Mouse (Mus musculus): ENCODE data around the gene Nav3.
A peak's percentile ranks its signal among the peaks of the same experiment; 100 is the strongest.

The Nav3 gene

DNA sequence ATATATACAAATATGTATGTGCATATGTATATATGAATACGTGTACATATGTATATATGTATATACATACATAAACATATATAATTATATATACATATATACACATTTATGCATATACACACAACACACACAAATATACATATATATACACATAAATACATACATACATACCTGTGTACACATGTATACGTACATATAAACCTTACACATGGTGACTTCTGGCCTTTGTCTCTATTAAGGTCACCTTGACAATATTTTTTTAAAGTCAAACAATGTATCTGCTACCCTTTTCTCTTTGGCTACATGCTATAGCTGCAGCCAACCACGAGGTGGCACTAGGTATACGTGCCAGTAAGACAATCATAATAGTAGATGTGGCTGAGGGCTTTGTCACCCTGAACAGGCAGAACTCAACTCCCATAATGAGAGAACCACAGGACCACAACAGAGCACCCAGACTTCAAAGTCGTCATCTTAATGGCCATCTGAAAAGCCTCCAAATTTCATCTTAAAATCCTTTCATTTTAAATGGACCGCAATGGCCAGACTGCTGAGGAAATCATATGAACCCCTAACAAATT, 535.3 kb downstream of the Nav3 start:
- DNase-seq (ENCODE audit: low spot score in 2 of 2) = peak; percentile 37 to 57

GRCm38 (mm10) chr10:109919515-109919914, 536.5 kb downstream of the Nav3 start:
- DNase-seq (ENCODE audit: low spot score in 2 of 2) = no peak

DNA sequence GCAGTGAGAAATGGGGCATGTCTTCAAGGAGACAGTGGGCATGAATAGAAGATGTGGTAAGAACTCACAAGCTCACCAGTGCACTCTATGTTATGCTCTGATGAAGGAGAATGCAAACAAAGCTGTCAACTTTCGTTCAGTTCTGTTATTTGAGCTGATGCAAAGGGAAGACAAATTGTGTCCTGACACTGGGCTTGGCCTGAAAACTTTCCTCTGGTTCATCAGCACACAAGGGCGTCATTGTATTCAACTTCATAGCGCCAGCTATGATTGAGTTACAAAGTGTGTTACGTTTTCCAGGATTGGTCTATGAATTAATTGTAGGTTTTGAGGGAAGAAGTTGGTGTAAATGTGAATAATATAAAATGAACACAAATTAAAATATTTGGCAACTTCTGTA, 548.8 kb downstream of the Nav3 start:
- DNase-seq (ENCODE audit: low spot score in 2 of 2) = no peak

- no peak for DNase-seq (ENCODE audit: low spot score in 2 of 2)
Observed at GRCm38 (mm10) chr10:109906413-109906785, 549.6 kb downstream of the Nav3 start.

- no peak for DNase-seq (ENCODE audit: low spot score in 2 of 2)
Observed at GRCm38 (mm10) chr10:109905649-109906412, 550.2 kb downstream of the Nav3 start.

DNA sequence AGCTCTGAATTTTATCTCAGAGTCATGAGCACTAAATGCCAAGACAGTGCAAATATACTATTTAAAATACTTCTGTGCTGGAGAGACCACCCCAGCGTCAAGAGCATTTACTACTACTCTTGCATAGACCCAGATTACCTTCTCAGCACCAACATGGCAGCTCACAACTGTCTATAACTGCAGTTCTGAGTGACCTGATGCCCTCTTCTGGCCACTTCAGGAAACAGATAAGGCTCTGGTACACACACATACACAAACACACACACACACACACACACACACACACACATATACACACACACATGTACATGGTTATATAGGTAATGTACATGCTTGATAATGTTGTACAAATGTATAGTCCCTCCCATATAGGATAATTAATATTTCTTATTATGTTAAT, 551.2 kb downstream of the Nav3 start:
- DNase-seq (ENCODE audit: low spot score in 2 of 2) = no peak

DNA sequence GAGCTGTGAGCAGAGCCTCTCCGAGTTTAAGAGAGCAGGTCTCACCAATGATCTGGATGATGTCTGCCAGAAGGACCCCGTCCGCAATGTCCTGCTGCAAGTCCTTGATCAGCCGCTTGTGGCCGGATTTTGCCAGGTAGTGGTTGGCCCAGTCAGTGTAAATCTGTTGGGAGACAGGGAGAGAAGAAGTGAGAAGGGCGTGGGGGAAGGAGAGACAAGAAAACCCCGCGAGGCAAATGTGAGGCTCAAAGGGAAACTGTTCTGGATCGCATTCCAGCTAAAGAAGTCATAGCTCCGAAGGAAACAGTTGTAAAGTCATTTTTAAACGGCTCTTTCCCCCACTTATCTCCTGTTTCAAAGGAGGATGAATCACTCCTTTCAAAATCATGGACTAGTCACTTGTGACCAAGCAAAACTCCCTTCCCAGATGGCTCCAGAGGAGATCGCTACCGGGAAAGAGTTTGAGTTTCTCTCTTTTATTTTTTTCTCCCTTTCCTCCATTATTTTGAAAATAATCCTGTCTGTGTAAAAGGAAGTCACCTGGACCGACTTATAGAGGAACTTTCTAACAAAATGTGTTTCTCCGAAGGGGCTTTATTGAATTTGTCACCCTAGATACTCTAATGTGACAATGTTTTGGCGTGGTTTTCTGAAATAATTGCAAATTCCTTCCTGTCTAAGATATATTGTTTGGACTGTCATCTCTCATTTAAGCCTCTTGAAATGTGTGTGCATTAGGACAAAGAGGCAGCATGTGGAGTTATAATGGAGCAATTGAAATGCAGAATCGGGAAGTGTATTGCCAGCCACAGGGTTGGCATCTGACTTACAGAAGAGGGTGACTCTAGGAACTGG, 552.1 kb downstream of the Nav3 start:
- DNase-seq (ENCODE audit: low spot score in 2 of 2) = no peak

DNA sequence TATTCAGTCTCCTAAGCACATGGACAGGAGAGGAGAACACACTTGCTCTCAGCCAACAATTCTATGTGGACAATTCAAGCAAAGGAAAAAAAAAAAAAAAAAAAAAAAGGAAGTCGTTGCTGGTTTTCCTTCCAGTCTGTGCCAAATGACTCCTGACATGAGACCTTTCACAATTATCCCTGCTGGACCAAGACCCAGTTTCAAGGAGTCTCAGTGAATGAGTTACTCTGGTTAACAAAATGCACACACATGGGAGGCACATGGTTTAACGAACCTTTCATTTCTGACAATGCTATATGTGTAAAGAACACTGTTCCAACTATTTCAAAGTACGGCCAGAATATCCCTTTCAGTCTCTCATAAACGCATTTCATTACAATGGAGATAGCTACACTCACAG, 552.8 kb downstream of the Nav3 start:
- DNase-seq (ENCODE audit: low spot score in 2 of 2) = no peak

GRCm38 (mm10) chr10:109889171-109889475, 566.9 kb downstream of the Nav3 start:
- no peak for DNase-seq (ENCODE audit: low spot score in 2 of 2)

DNA sequence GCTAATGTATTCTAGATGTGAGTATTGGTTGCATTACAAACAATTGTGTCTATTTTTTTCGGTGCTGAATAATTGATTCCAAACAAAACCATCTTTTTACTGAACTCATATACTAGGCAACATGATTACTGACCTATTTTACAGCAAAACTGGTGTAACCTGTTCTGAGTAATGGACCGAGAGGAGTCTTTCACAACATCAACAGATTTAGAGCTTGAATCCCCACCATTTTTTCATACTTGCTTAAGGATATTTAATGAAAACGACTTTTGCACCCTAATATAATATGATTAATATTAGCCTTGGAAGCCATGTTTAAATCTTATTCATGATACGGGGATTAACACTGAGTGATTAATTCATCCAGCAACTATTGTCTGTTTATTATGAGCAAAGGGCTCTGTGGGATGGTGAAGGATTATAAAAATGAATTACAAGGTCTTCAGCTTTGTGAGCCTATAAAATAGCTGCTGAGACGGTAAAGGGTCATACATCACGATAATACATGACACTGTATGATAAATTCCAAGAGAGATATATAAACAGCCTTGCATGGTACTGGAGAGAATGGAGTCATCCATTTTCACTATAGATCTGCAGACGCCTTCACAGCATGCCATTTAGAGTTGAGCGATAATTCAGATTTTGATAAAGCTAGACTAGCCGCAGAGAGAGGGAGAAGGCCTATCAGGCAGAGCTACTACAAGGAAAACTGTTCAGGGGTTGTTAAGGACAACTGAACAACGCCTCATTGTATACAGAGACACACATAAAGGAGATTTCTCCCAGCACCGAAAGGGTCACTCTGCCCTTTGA, 567.4 kb downstream of the Nav3 start:
- no peak for DNase-seq (ENCODE audit: low spot score in 2 of 2)

DNA sequence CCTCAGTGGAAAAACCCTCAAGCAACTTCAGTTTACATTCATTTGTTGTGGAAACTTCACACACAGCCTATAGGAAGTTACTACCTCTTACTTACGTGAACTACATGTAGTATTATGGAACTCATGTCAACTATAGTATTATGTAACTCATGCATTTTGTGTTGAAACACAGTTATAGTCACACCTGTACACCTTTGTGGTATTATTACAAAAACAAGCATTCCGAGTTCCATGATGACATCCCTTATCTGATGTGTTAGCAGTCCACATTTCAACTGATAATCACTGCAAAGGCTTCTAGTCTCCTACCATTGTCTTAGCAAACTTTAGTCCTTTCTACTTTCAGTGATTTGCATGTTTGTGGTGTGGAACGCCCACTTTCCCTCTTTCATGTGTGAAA, 568.8 kb downstream of the Nav3 start:
- no peak for DNase-seq (ENCODE audit: low spot score in 2 of 2)

DNA sequence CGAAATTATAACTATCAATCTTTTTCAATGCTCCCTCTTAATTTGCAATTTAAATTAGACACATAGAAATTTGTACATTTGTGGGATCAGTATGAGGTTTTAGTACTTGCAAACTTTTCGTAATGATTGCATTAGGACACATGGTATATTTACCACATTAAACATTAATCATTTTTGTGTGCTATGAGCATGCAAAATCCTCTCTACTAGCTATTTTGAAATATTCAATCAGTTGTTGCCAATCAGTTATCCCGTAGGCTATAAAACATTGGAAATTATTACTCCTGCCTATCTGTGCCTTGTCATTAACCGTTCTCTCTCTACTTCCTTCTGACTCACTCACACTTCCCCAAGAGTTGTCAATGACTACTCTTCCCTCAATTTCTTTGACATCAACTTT, 579.9 kb downstream of the Nav3 start:
- no peak for DNase-seq (ENCODE audit: low spot score in 2 of 2)

GRCm38 (mm10) chr10:109875312-109875830, 580.6 kb downstream of the Nav3 start:
- DNase-seq (ENCODE audit: low spot score in 2 of 2) = no peak

- no peak for DNase-seq (ENCODE audit: low spot score in 2 of 2)
Observed at GRCm38 (mm10) chr10:109874652-109875311, 581.2 kb downstream of the Nav3 start.

- DNase-seq (ENCODE audit: low spot score in 2 of 2) = no peak
Observed at GRCm38 (mm10) chr10:109866063-109866462, 589.9 kb downstream of the Nav3 start.

- no peak for DNase-seq (ENCODE audit: low spot score in 2 of 2)
Observed at GRCm38 (mm10) chr10:109865391-109865790, 590.6 kb downstream of the Nav3 start.

GRCm38 (mm10) chr10:109864708-109865107, 591.3 kb downstream of the Nav3 start:
- DNase-seq (ENCODE audit: low spot score in 2 of 2) = no peak

DNA sequence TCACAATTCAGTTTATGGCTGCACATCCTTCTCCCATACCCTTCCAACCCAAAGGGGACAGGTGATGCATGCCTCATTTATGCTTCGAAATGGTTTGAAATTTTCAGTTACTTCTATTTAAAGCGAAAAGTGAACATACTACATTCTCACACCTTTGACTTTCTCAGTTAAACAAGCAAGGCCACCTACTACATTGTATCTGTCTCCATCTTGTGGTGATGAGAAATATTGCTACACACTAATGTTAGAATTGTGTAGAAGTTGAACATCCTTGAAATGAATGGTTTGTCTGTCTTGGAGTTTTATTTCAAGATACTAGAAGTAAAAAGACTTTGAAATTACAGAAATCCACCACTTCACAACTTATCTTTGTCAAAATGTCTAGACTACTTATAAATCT, 594.7 kb downstream of the Nav3 start:
- no peak for DNase-seq (ENCODE audit: low spot score in 2 of 2)

- DNase-seq (ENCODE audit: low spot score in 2 of 2) = no peak
Observed at GRCm38 (mm10) chr10:109858568-109858967, 597.4 kb downstream of the Nav3 start.

DNA sequence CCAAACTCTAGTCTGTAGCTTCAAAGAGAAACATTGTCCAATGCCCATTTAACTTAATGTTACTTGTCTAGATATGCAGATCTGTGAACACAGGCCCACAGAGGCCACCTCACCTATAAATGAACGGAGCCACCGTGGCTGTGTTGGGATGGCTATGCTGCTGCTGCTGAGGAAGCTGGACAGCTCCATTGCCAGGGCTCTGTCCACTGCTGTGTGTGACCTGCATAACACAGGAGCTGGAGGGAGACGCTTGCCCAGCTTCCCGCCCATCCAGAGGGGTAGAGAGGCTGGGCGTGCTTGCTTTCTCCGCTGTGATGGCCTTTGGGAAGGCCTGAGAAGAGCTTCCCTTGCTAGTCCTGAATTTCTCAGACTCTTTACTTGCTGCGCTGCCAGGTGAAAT, 603.6 kb downstream of the Nav3 start:
- no peak for DNase-seq (ENCODE audit: low spot score in 2 of 2)

GRCm38 (mm10) chr10:109847631-109848030, 608.4 kb downstream of the Nav3 start:
- DNase-seq (ENCODE audit: low spot score in 2 of 2) = no peak

Measured in heart, adult 9 months (tissue).